Mouse (Mus musculus) thymus, postnatal 14 days (tissue): ENCODE results near the gene Olfr1393.

Experiments used
- DNase-seq: peaks from one replicate; pipeline ENCODE4 v3.0.0; 2021

Olfr1393 gene

GRCm38 (mm10) chr11:49278222-49278621, at the start of gene Olfr1393:
Gene Olfr1393 (plus strand): TSS chr11:49278304.
- no peak for DNase-seq

- no peak for DNase-seq
These were observed 45.3 kb upstream of the Olfr1393 start for GRCm38 (mm10) chr11:49232781-49233180.

DNA sequence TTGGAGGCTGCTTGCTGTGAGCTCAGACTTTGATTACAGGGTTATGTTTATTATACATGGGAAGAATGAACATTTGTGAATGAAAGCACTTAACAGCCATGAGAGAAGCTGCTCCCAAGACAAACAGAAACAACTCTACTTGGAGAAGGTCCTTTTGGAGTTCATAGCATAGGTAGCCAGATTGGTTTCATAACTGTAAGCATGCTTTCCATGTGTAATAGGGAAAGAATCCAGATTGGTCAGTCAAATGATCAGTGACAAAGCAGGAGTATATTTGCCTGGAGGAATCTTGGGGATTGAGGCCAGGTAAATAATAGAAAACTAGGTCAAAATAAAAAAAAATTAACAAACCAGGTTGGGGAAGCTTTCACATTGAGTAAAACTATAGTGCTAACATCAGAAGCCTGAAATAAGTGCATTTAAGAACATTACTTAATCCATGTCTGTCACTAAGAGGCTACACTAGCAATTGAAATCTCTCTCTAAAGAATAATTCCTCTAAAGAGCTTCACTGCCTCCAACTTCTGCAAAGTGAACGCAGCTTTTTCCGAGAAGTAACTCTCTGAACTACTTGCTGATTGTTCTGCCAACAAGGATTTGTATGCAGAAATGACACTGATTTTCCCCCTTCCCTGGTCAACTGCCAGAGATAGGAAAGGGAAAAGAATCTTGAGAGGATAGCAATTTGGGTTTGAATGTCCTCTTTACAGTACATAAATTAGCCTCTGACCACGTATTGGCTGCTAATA, 42.5 kb upstream of the Olfr1393 start:
- no peak for DNase-seq

GRCm38 (mm10) chr11:49236891-49237290, 41.2 kb upstream of the Olfr1393 start:
- no peak for DNase-seq

DNA sequence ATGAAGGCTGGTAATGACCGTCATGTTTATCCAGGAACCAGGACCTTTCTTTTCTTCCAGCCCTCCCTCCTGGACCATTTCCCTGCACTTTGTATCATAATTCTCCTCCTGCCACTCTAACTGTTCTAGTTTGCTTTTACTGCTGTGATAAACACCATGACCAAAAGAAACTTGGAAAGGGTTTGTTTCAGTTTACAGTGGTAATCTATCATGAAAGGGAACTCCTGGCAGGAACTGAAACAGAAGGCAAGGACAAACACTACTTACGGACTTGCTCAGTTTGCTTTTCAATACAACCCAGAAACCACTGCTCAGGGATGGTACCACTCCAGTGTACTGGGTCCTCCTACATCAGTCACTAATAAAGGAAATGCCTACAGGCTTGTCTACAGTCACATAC, 40.6 kb upstream of the Olfr1393 start:
- no peak for DNase-seq

DNA sequence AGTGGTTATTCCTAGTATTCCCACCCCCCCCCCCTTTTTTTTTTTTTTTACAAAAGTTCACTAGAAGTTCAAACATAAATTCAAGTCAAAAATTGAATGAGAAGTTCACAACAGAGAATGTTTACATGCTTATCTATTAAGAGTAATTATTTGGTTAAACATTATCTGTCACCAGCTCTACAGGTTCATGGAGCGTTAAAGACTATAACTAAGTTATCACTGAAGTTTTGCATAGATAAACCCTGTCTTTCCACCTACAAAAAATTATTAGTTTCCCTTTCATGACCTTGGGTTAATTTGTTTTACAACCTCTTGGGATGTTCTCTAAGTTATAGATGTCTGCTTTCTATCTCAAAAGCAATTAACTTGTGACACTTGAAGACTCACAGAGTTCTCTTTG, 37.8 kb upstream of the Olfr1393 start:
- no peak for DNase-seq

DNA sequence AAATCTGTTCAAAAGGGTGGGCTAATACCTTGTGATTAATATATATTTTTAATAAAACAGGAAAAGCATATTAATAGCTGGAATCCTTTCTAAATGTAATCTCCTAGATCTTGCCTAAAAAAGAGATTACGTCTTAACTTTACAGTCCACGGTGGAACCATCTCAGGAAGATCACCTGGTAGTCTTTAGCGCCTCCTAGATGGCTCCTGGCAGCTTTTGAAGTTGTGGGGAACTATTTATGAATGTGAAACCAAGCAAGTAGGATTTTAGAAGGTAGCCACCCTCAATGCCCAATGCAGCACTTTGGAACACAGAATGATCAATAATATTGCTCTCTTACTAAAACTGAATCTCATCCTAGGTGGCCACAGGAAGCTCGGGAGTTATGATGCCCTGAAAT, 37.2 kb upstream of the Olfr1393 start:
- no peak for DNase-seq

DNA sequence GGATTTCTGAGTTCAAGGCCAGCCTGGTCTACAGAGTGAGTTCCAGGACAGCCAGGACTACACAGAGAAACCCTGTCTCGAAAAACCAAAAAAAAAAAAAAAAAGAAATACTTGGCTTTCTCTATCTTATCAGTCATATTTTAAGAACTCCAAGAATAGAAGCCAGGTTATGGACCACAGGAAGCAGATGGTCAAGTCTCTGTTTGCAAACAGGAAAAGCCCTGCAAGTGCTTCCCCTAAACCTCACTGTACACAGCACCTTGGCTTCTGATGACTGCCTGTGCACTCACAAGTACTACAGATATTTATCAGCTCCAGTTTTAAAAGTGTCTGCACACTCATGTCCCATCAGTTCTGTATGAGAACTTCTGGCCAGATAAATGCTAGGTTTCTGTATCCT, 36.6 kb upstream of the Olfr1393 start:
- DNase-seq = no peak

DNA sequence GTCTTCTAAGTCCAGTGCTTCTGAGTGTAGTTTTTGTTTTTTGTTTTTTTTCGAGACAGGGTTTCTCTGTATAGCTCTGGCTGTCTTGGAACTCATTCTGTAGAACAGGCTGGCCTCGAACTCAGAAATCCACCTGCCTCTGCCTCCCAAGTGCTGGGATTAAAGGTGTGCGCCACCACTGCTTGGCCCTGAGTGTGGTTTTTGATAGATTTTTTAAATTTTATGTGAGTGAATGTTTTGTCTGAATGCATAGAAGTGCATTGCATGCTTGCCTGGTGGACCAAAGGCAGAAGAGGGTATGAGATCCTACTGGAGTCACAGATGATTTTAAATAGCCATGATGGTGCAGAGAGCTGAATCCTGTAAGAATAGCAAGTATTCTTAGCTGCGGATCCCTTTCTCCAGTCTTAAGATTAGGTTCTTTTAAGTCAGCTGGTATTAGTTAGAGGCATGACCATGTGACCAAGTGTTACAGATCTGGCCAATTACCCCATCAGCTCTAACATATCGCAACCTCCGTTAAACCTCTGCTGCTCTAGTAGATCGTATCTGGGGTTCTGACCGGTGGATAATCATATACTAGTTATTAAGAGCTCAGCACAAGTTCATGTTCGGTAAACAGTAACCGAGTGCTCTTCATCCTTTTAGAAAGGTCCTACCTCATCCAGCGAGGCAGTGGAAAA, 35.0 kb upstream of the Olfr1393 start:
- DNase-seq = no peak

GRCm38 (mm10) chr11:49243727-49244594, 34.1 kb upstream of the Olfr1393 start, which contains the start of gene Mgat1:
Gene Mgat1 (plus strand): TSS chr11:49244191.
- peak; percentile 96 for DNase-seq

DNA sequence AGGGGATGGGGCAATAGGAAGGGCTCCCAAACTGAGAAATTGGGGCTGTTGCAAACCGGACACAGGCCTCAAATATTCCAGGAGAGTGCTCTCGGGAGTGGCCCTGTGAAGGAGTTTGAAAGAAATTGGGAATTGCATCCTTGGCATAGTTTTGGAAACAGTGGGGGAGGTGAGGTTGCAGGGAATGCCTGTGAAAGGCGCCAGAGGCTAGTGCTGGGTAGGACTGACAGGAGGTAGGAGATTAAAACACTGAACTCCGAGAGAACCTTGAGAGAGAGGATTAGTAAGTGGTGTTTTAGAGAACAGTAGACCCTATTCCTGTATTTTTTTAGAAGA, 33.5 kb upstream of the Olfr1393 start:
- DNase-seq = no peak

- DNase-seq = peak; percentile 46
These were observed 32.9 kb upstream of the Olfr1393 start for GRCm38 (mm10) chr11:49245176-49245575.

DNA sequence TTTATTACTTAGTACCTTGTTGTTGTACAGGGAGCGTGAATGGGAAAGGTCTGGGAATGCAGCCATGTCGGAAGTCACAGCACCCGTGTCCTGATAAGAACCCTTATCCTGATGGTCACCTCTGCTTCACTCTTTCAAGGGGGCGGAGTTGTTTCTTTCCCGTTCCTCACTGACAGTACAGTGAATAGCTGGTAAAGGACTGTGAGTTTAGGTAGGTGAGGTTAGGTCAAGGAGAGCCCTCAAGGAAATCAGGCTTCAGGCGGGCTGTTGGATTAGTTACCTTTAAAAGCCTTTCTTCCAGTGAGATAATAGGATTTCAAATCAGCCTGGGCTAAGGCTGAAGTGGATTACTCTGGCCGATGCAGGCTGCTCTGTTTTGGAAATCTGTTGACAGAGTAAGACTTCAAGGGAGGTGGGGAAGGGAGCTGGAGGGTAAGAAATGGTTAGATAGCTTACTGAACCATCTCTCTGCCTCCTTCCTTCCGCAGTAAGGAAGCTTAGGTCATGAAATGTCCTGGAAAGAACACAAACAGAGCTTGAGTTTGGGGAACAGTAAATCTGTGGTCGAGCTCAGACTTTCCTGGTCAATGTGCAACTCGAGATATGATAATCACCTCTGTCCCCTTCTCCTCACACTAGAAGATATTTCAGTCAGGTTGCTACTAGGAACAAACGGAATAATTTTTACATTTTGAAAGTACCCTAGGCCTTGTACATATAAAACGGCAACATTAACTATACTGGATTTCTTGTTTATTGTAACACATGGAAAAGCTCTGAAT, 32.3 kb upstream of the Olfr1393 start:
- DNase-seq = no peak

GRCm38 (mm10) chr11:49246523-49246922, 31.6 kb upstream of the Olfr1393 start:
- DNase-seq = no peak

- peak; percentile 66 for DNase-seq
These were observed 30.8 kb upstream of the Olfr1393 start for GRCm38 (mm10) chr11:49247255-49247654.

GRCm38 (mm10) chr11:49248226-49248973, 29.7 kb upstream of the Olfr1393 start:
- peak; percentile 51 for DNase-seq

GRCm38 (mm10) chr11:49248974-49249700, 29.0 kb upstream of the Olfr1393 start:
- peak; percentile 39 for DNase-seq

- DNase-seq = peak; percentile 86
These were observed 28.2 kb upstream of the Olfr1393 start for GRCm38 (mm10) chr11:49249811-49250421.

- DNase-seq = peak; percentile 88
These were observed 27.4 kb upstream of the Olfr1393 start for GRCm38 (mm10) chr11:49250422-49251379.

GRCm38 (mm10) chr11:49251380-49251761, 26.7 kb upstream of the Olfr1393 start:
- no peak for DNase-seq
